Mouse (Mus musculus): Measurements from ENCODE around the gene Gpatch8.

Gene Gpatch8

GRCm38 (mm10) chr11:102495114-102495513 lies 61.1 kb downstream of the Gpatch8 start:
- DNase-seq: no peak

- DNase-seq: no peak
Observed at GRCm38 (mm10) chr11:102494063-102494650, 62.0 kb downstream of the Gpatch8 start.

- DNase-seq: no peak
Observed at GRCm38 (mm10) chr11:102493241-102493640, 63.0 kb downstream of the Gpatch8 start.

GRCm38 (mm10) chr11:102487901-102488300 lies 68.3 kb downstream of the Gpatch8 start:
- no peak for DNase-seq

- DNase-seq: peak; percentile 45 to 46
Observed at GRCm38 (mm10) chr11:102486733-102487386, 69.3 kb downstream of the Gpatch8 start.

GRCm38 (mm10) chr11:102481779-102482178 lies 74.4 kb downstream of the Gpatch8 start:
- no peak for DNase-seq

- no peak for DNase-seq
Observed at GRCm38 (mm10) chr11:102480897-102481296, 75.3 kb downstream of the Gpatch8 start.

- no peak for DNase-seq
Observed at GRCm38 (mm10) chr11:102480111-102480510, 76.1 kb downstream of the Gpatch8 start.

- DNase-seq: no peak
Observed at GRCm38 (mm10) chr11:102479581-102479980, 76.6 kb downstream of the Gpatch8 start.

GRCm38 (mm10) chr11:102478671-102479070 lies 77.5 kb downstream of the Gpatch8 start:
- DNase-seq: no peak

- DNase-seq: no peak
Observed at GRCm38 (mm10) chr11:102475027-102475426, 81.2 kb downstream of the Gpatch8 start.

- DNase-seq: no peak
Observed at GRCm38 (mm10) chr11:102469648-102470357, 86.4 kb downstream of the Gpatch8 start, which contains the start of gene Itga2b. Gene Itga2b, minus strand, starts transcription at chr11:102470122.

- DNase-seq: peak; percentile 98
Observed at GRCm38 (mm10) chr11:102467041-102467631, 89.1 kb downstream of the Gpatch8 start.

- DNase-seq: no peak
Observed at GRCm38 (mm10) chr11:102465713-102466436, 90.3 kb downstream of the Gpatch8 start.

GRCm38 (mm10) chr11:102464901-102465300 lies 91.3 kb downstream of the Gpatch8 start:
- no peak for DNase-seq

GRCm38 (mm10) chr11:102461764-102462163 lies 94.4 kb downstream of the Gpatch8 start:
- DNase-seq: no peak

GRCm38 (mm10) chr11:102460541-102460940 lies 95.7 kb downstream of the Gpatch8 start:
- no peak for DNase-seq

GRCm38 (mm10) chr11:102455740-102456396 lies 100.3 kb downstream of the Gpatch8 start:
- DNase-seq: peak; percentile 44 to 53

GRCm38 (mm10) chr11:102453131-102453530 lies 103.1 kb downstream of the Gpatch8 start:
- no peak for DNase-seq

- no peak for DNase-seq
Observed at GRCm38 (mm10) chr11:102449043-102450008, 106.9 kb downstream of the Gpatch8 start.

- DNase-seq: no peak
Observed at GRCm38 (mm10) chr11:102448327-102448726, 107.9 kb downstream of the Gpatch8 start.

Data from B cell, adult 2 months (primary cell).